9 mouse cellular contexts compared by ENCODE assay signal in genomic region chr13:94882711-94883145, GRCm38 (mm10). TPM values are rescaled to one million over a fixed set of nuclear protein-coding genes. Genes with fewer than 3 reads are reported as not detected.
DNase-seq lines count a peak whose midpoint lies in the region; ATAC-seq and TF ChIP-seq lines count a peak whose summit lies in the region.
"Had no signal": no experiment of that assay in that cellular context is flagged by ENCODE, and none has a peak within 500 bp of the region (broad histone marks: within the 10 kb centered on the region; RNA-seq: fewer than 3 reads in every experiment).

No protein-coding gene starts in this region.

- TF ChIP-seq EP300 in ES-Bruce4 (IDR thresholded peaks at IDR 0.05; ENCODE audit: insufficient read depth, low read depth, low read length), result no peak

- no peaks in the 10 kb centered on the region for H3K9me3 ChIP-seq in ES-Bruce4 (replicated peaks; ENCODE audit: control insufficient read depth, insufficient read depth, low read length, poor library complexity, severe bottlenecking)
- no peaks in the 10 kb centered on the region for H3K9me3 ChIP-seq in liver, embryonic 16.5 days (replicated peaks; ENCODE audit: control insufficient read depth, low read length)

- no peak for TF ChIP-seq CTCF in gastrocnemius, adult 2 months (IDR thresholded peaks at IDR 0.05)
- no peak for TF ChIP-seq CTCF in ES-Bruce4 (IDR thresholded peaks at IDR 0.05; ENCODE audit: low read depth, low read length)

- H3K27me3 ChIP-seq in ES-Bruce4 (ENCODE audit: control insufficient read depth, insufficient read depth, low read length, poor library complexity, severe bottlenecking), result peaks cover 26% of the 10 kb centered on the region
- H3K27me3 ChIP-seq in liver, embryonic 16.5 days (ENCODE audit: control insufficient read depth, insufficient read depth, low read depth, low read length), result peaks cover 74% of the 10 kb centered on the region

- H3K27ac ChIP-seq in gastrocnemius, adult 2 months, result no peak overlapping the region
- no peak overlapping the region for H3K27ac ChIP-seq in ES-Bruce4 (ENCODE audit: insufficient read depth, low read length)
- H3K27ac ChIP-seq in liver, embryonic 16.5 days (ENCODE audit: low read length), result no peak overlapping the region

- H3K36me3 ChIP-seq in ES-Bruce4 (ENCODE audit: control insufficient read depth, insufficient read depth, low read length, poor library complexity, severe bottlenecking), result no peaks in the 10 kb centered on the region
- no peaks in the 10 kb centered on the region for H3K36me3 ChIP-seq in liver, embryonic 16.5 days (ENCODE audit: control insufficient read depth, insufficient read depth)

- peak overlapping the region; percentile 19 for H3K9ac ChIP-seq in ES-Bruce4 (ENCODE audit: low read depth, poor library complexity, severe bottlenecking)
- no peak overlapping the region for H3K9ac ChIP-seq in liver, embryonic 16.5 days (ENCODE audit: low read depth, low read length)

- peak overlapping the region; percentile 60 for H3K4me2 ChIP-seq in liver, embryonic 16.5 days (ENCODE audit: low read depth, low read length)

- TF ChIP-seq POLR2A in ES-Bruce4 (IDR thresholded peaks at IDR 0.05; ENCODE audit: insufficient read depth, low read length), result no peak

- H3K4me1 ChIP-seq in ES-Bruce4 (ENCODE audit: control insufficient read depth, insufficient read depth, low read length), result no peaks in the 10 kb centered on the region
- peaks cover 5% of the 10 kb centered on the region; the same call in 1 of the 2 replicates for H3K4me1 ChIP-seq in liver, embryonic 16.5 days (ENCODE audit: control insufficient read depth, low read depth, low read length)

- no peak for DNase-seq in gastrocnemius, adult 2 months
- DNase-seq in gastrocnemius, adult 18-20 months (ENCODE audit: low spot score), result no peak
- no peak for DNase-seq in right cerebral cortex, adult 18-20 months
- DNase-seq in cerebellum, adult 9-10 months, result no peak
- no peak for DNase-seq in gastrocnemius, postnatal 25 days
- DNase-seq: B cell, adult 2 months had no signal

- WGBS in liver, embryonic 16.5 days (ENCODE audit: insufficient replicate concordance), result under 1% methylated on average over 37 of the region's 37 CpGs

- intact Hi-C loops in gastrocnemius, adult 2 months (cut with DNase I), result no loop called here

- peak overlapping the region; percentile 74 for H3K4me3 ChIP-seq in gastrocnemius, adult 2 months
- H3K4me3 ChIP-seq in ES-Bruce4 (ENCODE audit: low read depth, low read length), result peak overlapping the region; percentile 63
- peak overlapping the region; percentile 46 for H3K4me3 ChIP-seq in liver, embryonic 16.5 days (ENCODE audit: low read depth, low read length)

- 0 out of 2 replicates have a peak, but pooled peaks have one; percentile 34 for ATAC-seq in granulocyte monocyte progenitor cell, adult 5-6 weeks (replicated peaks; ENCODE audit: poor library complexity, severe bottlenecking)
- no peak for ATAC-seq in liver, embryonic 16.5 days (ENCODE audit: low read depth)

RNA-seq across cellular contexts. Expression of gene Otp, which starts 7.3 kb away (rescaled TPM):
- not detected for total RNA-seq in gastrocnemius, adult 2 months (2021)
- total RNA-seq in gastrocnemius, adult 18-20 months (2021), result not detected
- polyA plus RNA-seq in ES-Bruce4 (2011; ENCODE audit: insufficient read depth, insufficient read length, low read depth, missing spikeins), result not detected in 2 replicates
- total RNA-seq in granulocyte monocyte progenitor cell, adult 5-6 weeks (2014; fragmentation: Nextera tagmentation), result not detected in 2 replicates
- not detected in 2 replicates for total RNA-seq in granulocyte monocyte progenitor cell, adult 5-6 weeks (2017)
- polyA plus RNA-seq in liver, embryonic 16.5 days (2015; fragmentation: Nextera tagmentation; extraction: Ambion mirVana), result not detected in 2 replicates
- not detected for total RNA-seq in gastrocnemius, postnatal 25 days (2021)
